Mouse (Mus musculus) MEL (cell line): Measurements from ENCODE around the gene Slain1.

Experiments used
- CTCF ChIP-seq, 3 experiments: IDR thresholded peaks in 2 of 3; conservative IDR thresholded peaks in 1 of 3; 2 replicates each; pipeline ENCODE4 v1.5.1; 2011 to 2012; ENCODE audit warnings: low read length in 3 of 3, low read depth in 2 of 3, mild to moderate bottlenecking in 2 of 3, improper control_type of control experiment in 1 of 3, inconsistent platforms in 1 of 3, mixed read lengths in 1 of 3, moderate library complexity in 1 of 3; ENCODE audit not compliant: control insufficient read depth in 1 of 3, insufficient read depth in 1 of 3, poor library complexity in 1 of 3, severe bottlenecking in 1 of 3
- MXI1 ChIP-seq: IDR thresholded peaks from 2 replicates; pipeline ENCODE4 v1.6.1; 2011; ENCODE audit warnings: mild to moderate bottlenecking, low read depth, low read length, improper control_type of control experiment

GRCm38 (mm10) chr14:103613573-103614271, 36.3 kb upstream of the Slain1 start:
- TF ChIP-seq MXI1 = no peak
- TF ChIP-seq CTCF (IDR thresholded peaks at IDR 0.05 in 2 of 3, conservative IDR thresholded peaks at IDR 0.05 in 1 of 3; ENCODE audit: control insufficient read depth in 1 of 3, insufficient read depth in 1 of 3, low read depth in 2 of 3, low read length in 3 of 3, poor library complexity in 1 of 3, severe bottlenecking in 1 of 3) = no peak
